Mouse (Mus musculus) stomach, postnatal 0 days (tissue): ENCODE measurements around the gene Cers5. TPM values are rescaled to one million over a fixed set of nuclear protein-coding genes. Genes with fewer than 3 reads are reported as not detected.

Experiments used
- ATAC-seq: fragments of 200-750 bp; cut with Nextera tagmentation; 2 replicates; pipeline ENCODE4 v1.8.0; 2017; ENCODE audit not compliant: low FRiP score, low TSS enrichment
- DNase-seq: peaks from one replicate; pipeline ENCODE4 v3.0.0-alpha.2; 2016; ENCODE audit warnings: low spot score
- H3K27ac ChIP-seq: fragments of 300-500 bp; sonication (generic); replicated peaks from 2 replicates; pipeline ENCODE4 v1.5.1; 2014; ENCODE audit warnings: mild to moderate bottlenecking, control low read depth
- H3K27me3 ChIP-seq: fragments of 300-500 bp; sonication (generic); 2 replicates; pipeline ENCODE4 v1.6.1; 2014; ENCODE audit warnings: low read length; ENCODE audit not compliant: control insufficient read depth, insufficient read depth
- H3K36me3 ChIP-seq: fragments of 300-500 bp; sonication (generic); 2 replicates; pipeline ENCODE4 v1.6.1; 2014; ENCODE audit warnings: low read length, mixed read lengths; ENCODE audit not compliant: control insufficient read depth, insufficient read depth
- H3K4me1 ChIP-seq: fragments of 300-500 bp; sonication (generic); replicated peaks from 2 replicates; pipeline ENCODE4 v1.6.1; 2014; ENCODE audit warnings: antibody characterized with exemption; ENCODE audit not compliant: control insufficient read depth, insufficient read depth
- H3K4me2 ChIP-seq: fragments of 300-500 bp; sonication (generic); replicated peaks from 2 replicates; pipeline ENCODE4 v1.6.1; 2014; ENCODE audit warnings: low read depth, mild to moderate bottlenecking, control low read depth, moderate library complexity
- H3K4me3 ChIP-seq: fragments of 300-500 bp; sonication (generic); 2 replicates; pipeline ENCODE4 v1.5.1; 2014; ENCODE audit warnings: low read depth, low read length, control low read depth
- H3K9ac ChIP-seq: fragments of 300-500 bp; sonication (generic); 2 replicates; pipeline ENCODE4 v1.6.1; 2014; ENCODE audit warnings: mild to moderate bottlenecking, low read length, control low read depth, mixed read lengths
- H3K9me3 ChIP-seq: fragments of 300-500 bp; sonication (generic); 2 replicates; pipeline ENCODE4 v1.6.1; 2016; ENCODE audit warnings: low read length; ENCODE audit not compliant: control insufficient read depth
- CTCF ChIP-seq: IDR thresholded peaks from 2 replicates; pipeline ENCODE4 v1.5.1; 2016; ENCODE audit warnings: antibody characterized with exemption, low read depth, mild to moderate bottlenecking, moderate library complexity
- EP300 ChIP-seq: optimal IDR thresholded peaks from 2 replicates; pipeline ENCODE3; 2016; ENCODE audit warnings: antibody characterized with exemption
- WGBS: fragments of 180-500 bp; shearing (Covaris S2); extraction: QIAGEN DNeasy Blood & Tissue Kit; methylation state at CpG from one replicate; pipeline ENCODE4 v1.1.7; 2014; 5-methylcytosine and 5-hydroxymethylcytosine counted together
- polyA plus RNA-seq: library from polyadenylated mRNA; unstranded; fragments of >200 nt; fragmentation: Nextera tagmentation; extraction: Ambion mirVana; gene quantifications from 2 replicates; pipeline ENCODE4 v1.2.1, GENCODE M21; 2015

Cers5 gene
- polyA plus RNA-seq, 1 experiment from 2014 or later: 32.2 TPM

DNA sequence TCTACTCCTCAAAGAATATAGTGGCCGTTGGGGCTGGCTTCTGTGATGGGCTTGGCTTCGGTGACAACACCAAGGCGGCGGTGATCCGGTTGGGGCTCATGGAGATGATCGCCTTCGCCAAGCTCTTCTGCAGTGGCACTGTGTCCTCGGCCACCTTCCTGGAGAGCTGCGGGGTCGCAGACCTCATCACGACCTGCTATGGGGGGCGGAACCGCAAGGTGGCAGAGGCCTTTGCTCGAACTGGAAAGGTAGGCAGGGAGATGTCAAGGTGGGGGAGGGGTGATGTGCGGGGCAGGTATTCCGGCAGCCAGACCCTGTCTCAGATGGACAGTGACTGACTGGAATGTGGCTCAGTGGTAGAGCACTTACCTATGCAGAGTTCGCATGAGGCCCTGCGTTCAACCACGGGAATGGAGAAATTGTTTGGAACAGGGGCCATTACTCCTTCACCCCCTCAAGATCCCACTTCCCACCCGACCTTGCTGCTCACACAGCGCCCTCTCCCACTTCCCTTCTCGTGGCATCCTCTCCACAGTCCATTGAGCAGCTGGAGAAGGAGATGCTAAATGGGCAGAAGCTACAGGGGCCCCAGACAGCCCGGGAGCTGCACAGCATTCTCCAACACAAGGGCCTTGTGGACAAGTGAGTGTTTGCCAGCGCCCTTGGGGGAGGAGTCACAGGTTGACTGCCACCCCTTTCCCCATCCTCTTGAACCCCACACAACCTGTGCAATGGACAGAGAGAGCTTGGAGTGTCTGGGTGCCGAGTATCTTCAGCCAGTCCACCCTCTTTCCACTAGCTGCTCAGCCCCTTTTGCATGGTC lies 50.6 kb downstream of the Cers5 start:
- Histone ChIP-seq H3K36me3 (no peaks in the 10 kb centered on the region), H3K4me3 (no peak overlapping the region), H3K27ac (no peak overlapping the region), H3K9ac (no peak overlapping the region), H3K4me1 (peaks cover 11% of the 10 kb centered on the region; the same call in 1 of the 2 replicates), H3K9me3 (no peaks in the 10 kb centered on the region), H3K27me3 (no peaks in the 10 kb centered on the region), H3K4me2 (no peak overlapping the region)
- ATAC-seq: no peak
- TF ChIP-seq EP300 (no peak), CTCF (no peak)
- WGBS: 80% methylated on average over 25 of the region's 25 CpGs
- DNase-seq: no peak

DNA sequence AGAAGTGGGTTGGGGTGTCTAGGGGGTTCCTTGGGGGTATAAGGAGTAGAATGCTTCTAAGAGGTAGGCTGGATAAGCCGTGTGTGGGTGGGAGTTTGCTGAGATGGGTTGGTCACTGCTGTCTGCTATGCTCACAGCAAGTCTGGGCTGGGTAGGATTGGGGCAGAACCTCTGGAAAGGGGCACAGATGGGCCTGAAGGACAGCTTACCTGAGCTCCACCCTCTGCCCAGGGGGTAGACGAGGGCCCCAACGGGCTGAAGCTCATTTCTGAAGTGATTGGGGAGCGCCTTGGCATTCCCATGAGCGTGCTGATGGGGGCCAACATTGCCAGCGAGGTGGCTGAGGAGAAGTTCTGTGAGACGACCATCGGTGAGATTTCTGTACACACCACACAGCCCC lies 52.8 kb downstream of the Cers5 start:
- 68% methylated on average over 8 of the region's 8 CpGs for WGBS
- no peak overlapping the region for H3K4me2 ChIP-seq

DNA sequence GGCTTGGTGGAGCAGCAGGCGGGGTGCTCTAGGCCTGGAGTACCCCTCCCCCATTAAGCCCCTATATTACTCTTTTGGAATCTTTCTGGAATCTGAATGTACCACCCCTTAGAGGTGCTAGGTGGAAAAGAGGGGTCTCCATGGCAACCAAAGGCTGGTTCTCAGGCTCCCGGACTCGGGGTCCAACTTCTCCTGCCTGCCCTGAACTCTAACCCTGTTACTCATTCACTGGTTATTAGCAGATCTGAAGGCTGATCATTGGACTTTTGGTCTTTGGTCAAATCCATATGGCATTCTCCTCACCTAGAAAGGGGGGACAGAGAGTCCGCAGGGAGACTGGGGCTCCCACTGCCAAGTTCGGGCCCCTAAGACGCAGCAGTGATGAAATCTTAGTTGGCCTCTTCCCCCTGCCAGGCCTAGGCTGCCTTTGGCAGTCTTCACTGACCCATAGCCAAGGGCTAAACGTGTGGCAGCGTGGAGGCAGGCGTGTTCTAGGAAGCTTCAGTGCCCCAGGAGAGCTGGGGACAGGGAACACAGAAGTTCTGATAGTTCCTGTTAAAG lies 54.1 kb downstream of the Cers5 start:
- no peaks in the 10 kb centered on the region for H3K36me3 ChIP-seq
- H3K27ac ChIP-seq: no peak overlapping the region
- no peaks in the 10 kb centered on the region for H3K27me3 ChIP-seq
- ATAC-seq (no peak), DNase-seq (no peak)
- peaks cover 3% of the 10 kb centered on the region; the same call in 1 of the 2 replicates for H3K4me1 ChIP-seq
- no peaks in the 10 kb centered on the region for H3K9me3 ChIP-seq
- H3K9ac ChIP-seq: no peak overlapping the region
- TF ChIP-seq CTCF (no peak), EP300 (no peak)
- no peak overlapping the region for H3K4me2 ChIP-seq
- WGBS: 94% methylated on average over 9 of the region's 9 CpGs
- no peak overlapping the region for H3K4me3 ChIP-seq

More for the DNA sequence above, 52.8 kb downstream of the Cers5 start:
- ATAC-seq (no peak), DNase-seq (no peak)
- H3K4me3 ChIP-seq: no peak overlapping the region
- no peaks in the 10 kb centered on the region for H3K36me3 ChIP-seq
- no peaks in the 10 kb centered on the region for H3K27me3 ChIP-seq
- no peaks in the 10 kb centered on the region for H3K9me3 ChIP-seq
- no peak overlapping the region for H3K9ac ChIP-seq
- H3K4me1 ChIP-seq: peaks cover 9% of the 10 kb centered on the region; the same call in 1 of the 2 replicates
- TF ChIP-seq EP300 (no peak), CTCF (no peak)
- no peak overlapping the region for H3K27ac ChIP-seq

DNA sequence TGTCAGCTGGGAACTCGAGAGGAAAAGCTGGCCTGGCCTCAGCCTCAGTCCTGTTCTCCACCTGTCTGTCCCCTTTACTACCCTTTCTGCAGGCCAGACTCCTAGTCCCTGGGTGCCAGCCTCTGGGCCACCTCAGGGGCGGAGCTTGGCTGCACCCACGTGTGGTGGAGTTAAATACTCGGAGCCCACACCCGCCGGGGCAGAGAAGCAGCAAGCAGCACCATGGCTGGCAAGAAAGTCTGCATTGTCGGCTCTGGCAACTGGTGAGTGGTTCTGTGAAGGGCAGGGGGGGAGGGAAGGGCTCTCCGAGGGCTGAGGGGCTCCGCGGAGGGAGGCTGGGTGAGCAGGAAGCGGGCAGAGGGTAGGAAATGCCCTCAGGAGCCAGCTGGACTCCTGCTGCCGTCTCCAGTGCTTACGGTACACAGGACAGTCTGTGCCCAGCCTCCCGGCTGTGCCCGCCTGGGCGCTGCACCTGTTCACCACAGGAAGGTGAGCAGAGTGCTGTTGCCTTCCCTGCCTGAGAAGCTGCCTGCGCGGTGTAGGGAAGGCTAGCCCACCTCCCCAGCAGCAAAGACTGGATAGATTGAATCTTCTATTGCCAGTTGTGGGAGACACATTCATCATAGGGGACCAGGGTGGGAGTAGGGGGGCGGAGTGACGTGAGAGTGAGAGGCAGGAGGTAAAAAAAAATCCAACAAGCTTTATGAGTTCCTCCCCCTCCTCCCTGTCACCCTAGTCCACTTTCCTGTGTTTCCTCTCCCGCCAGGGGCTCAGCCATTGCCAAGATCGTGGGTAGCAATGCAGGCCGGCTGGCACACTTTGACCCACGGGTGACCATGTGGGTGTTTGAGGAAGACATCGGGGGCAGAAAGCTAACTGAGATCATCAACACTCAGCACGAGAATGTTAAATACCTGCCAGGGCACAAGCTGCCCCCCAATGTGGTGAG lies 55.0 kb downstream of the Cers5 start, which contains the start of gene Gpd1:
Gene Gpd1, plus strand, starts transcription at position 130 of the 949 bp plus-strand sequence.
- peak; percentile 67 for DNase-seq
- peak; percentile 30; the same call in 1 of the 2 replicates for ATAC-seq
- Histone ChIP-seq H3K9ac (no peak within 1 kb of the TSS), H3K27ac (no peak within 1 kb of the TSS), H3K36me3 (peaks cover 3% of the 10 kb centered on the region; the same call in 1 of the 2 replicates), H3K4me1 (no peaks in the 10 kb centered on the region), H3K4me3 (no peak within 1 kb of the TSS), H3K27me3 (no peaks in the 10 kb centered on the region), H3K4me2 (no peak within 1 kb of the TSS), H3K9me3 (no peaks in the 10 kb centered on the region)
- 60% methylated on average over 25 of the region's 26 CpGs for WGBS
- TF ChIP-seq CTCF: no peak
- no peak for TF ChIP-seq EP300

DNA sequence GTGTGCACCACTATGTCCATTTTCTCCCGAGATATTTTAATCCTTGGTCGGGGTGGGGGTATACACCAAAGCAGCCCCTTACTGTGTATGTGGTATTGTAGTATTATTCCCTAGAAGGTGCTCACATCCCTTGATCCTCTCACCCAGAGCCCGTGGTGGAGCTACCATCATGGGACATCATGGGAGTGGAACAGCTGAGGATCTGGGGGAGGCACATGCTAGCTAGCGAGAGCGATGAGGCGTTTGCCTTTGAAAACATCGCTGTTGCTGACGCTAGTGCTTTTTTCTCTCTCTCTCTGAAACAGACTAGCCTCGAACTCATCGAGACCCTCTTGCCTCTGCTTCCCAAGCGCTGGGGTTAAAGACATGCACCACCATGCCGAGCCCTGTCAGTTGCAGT lies 55.9 kb downstream of the Cers5 start:
- Histone ChIP-seq H3K9me3 (no peaks in the 10 kb centered on the region), H3K27ac (no peak overlapping the region), H3K4me2 (no peak overlapping the region), H3K4me1 (no peaks in the 10 kb centered on the region), H3K4me3 (no peak overlapping the region), H3K36me3 (peaks cover 10% of the 10 kb centered on the region), H3K9ac (no peak overlapping the region), H3K27me3 (no peaks in the 10 kb centered on the region)
- TF ChIP-seq EP300: no peak
- no peak for TF ChIP-seq CTCF
- no peak for ATAC-seq
- WGBS: 86% methylated on average over 12 of the region's 12 CpGs
- no peak for DNase-seq
